In the genomic region with DNA sequence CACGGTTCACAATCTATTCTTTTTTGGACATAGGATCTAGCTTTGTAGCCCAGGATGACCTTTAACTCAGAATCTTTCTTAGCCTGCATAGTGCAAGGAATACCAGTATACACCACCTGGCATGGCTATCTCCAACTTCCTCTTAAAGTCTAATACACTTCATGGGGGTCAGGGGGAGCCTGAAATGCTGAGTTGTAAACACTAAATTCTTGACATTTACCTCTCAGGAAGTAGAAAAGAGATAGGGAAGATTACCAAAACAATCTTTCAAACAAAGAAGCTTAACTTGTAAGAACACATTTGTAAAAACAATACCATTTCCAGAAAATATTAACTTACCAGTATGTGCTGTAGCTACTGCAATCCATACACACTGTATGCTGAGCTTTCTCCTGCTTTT, we compare ENCODE assay signal across 19 mouse cellular contexts.
"Had no signal": no experiment of that assay in that cellular context is flagged by ENCODE, and none has a peak within 500 bp of the region (broad histone marks: within the 10 kb centered on the region; RNA-seq: fewer than 3 reads in every experiment).

No protein-coding gene starts in this region.

- DNase-seq: kidney, postnatal 4 days; liver; lung, adult 18-20 months; lung, postnatal 10 days; lung, postnatal 36 days; thymus, postnatal 4 days had no signal

- H3K27me3 ChIP-seq: kidney, embryonic 15.5 days; limb, embryonic 13.5 days; liver, embryonic 12.5 days; liver, embryonic 15.5 days; lung, embryonic 15.5 days; megakaryocyte, embryonic 14.5 days; midbrain, embryonic 13.5 days; neural tube, embryonic 13.5 days; stomach, embryonic 15.5 days had no signal

- ATAC-seq: liver, embryonic 12.5 days; midbrain, embryonic 13.5 days; midbrain, embryonic 16.5 days had no signal

- H3K27ac ChIP-seq: kidney, embryonic 15.5 days; limb, embryonic 10.5 days; limb, embryonic 13.5 days; liver, embryonic 12.5 days; liver, embryonic 15.5 days; lung, embryonic 15.5 days; midbrain, embryonic 10.5 days; midbrain, embryonic 13.5 days; neural tube, embryonic 13.5 days; stomach, embryonic 15.5 days had no signal

- H3K9me3 ChIP-seq: kidney, embryonic 15.5 days; limb, embryonic 10.5 days; limb, embryonic 13.5 days; liver, embryonic 12.5 days; liver, embryonic 15.5 days; lung, embryonic 15.5 days; megakaryocyte, embryonic 14.5 days; midbrain, embryonic 10.5 days; midbrain, embryonic 13.5 days; neural tube, embryonic 13.5 days; stomach, embryonic 15.5 days had no signal

- H3K4me1 ChIP-seq: limb, embryonic 10.5 days; midbrain, embryonic 10.5 days; stomach, embryonic 15.5 days had no signal

- H3K9ac ChIP-seq: kidney, embryonic 15.5 days; limb, embryonic 13.5 days; liver, embryonic 12.5 days; liver, embryonic 15.5 days; lung, embryonic 15.5 days; midbrain, embryonic 13.5 days; neural tube, embryonic 13.5 days; stomach, embryonic 15.5 days had no signal

- H3K36me3 ChIP-seq: limb, embryonic 13.5 days; liver, embryonic 12.5 days; liver, embryonic 15.5 days; lung, embryonic 15.5 days; midbrain, embryonic 13.5 days; neural tube, embryonic 13.5 days; stomach, embryonic 15.5 days had no signal

- H3K4me3 ChIP-seq: kidney, embryonic 15.5 days; limb, embryonic 10.5 days; limb, embryonic 13.5 days; liver, embryonic 12.5 days; liver, embryonic 15.5 days; lung, embryonic 15.5 days; megakaryocyte, embryonic 14.5 days; midbrain, embryonic 10.5 days; midbrain, embryonic 13.5 days; myocyte; neural tube, embryonic 13.5 days; stomach, embryonic 15.5 days had no signal
